Mouse (Mus musculus): Measurements from ENCODE around the gene Mlf2. TPM values are rescaled to one million over a fixed set of nuclear protein-coding genes. Genes with fewer than 3 reads are reported as not detected.

Mlf2 gene
- polyA plus RNA-seq, 1 experiment from 2014 or later: 407 TPM

GRCm38 (mm10) chr6:124913721-124914285 is 17.4 kb upstream of the Mlf2 start:
- 79% methylated on average over 14 of the region's 14 CpGs for WGBS
- H3K36me3 ChIP-seq: peaks cover 31% of the 10 kb centered on the region
- H3K27me3 ChIP-seq: peaks cover 26% of the 10 kb centered on the region
- ATAC-seq (ENCODE audit: insufficient number of reproducible peaks, insufficient read depth, low FRiP score, low TSS enrichment, low read depth): no peak
- H3K4me3 ChIP-seq (replicated peaks): no peak overlapping the region
- 0 out of 2 replicates have a peak overlapping the region, but pooled peaks have one; percentile 31 for H3K9ac ChIP-seq (replicated peaks)
- peak overlapping the region; percentile 41; the same call in 1 of the 2 replicates for H3K27ac ChIP-seq
- no peaks in the 10 kb centered on the region for H3K9me3 ChIP-seq
- H3K4me2 ChIP-seq: no peak overlapping the region
- H3K4me1 ChIP-seq (replicated peaks): peaks cover 51% of the 10 kb centered on the region

GRCm38 (mm10) chr6:124914511-124914910 is 16.7 kb upstream of the Mlf2 start:
- H3K36me3 ChIP-seq: peaks cover 31% of the 10 kb centered on the region
- 84% methylated on average over 7 of the region's 7 CpGs for WGBS
- peak overlapping the region; percentile 98 for H3K4me2 ChIP-seq
- H3K4me3 ChIP-seq (replicated peaks): peak overlapping the region; percentile 97; the same call in 1 of the 2 replicates
- no peak for ATAC-seq (ENCODE audit: insufficient number of reproducible peaks, insufficient read depth, low FRiP score, low TSS enrichment, low read depth)
- peaks cover 21% of the 10 kb centered on the region for H3K27me3 ChIP-seq
- 0 out of 2 replicates have a peak overlapping the region, but pooled peaks have one; percentile 100 for H3K9ac ChIP-seq (replicated peaks)
- no peaks in the 10 kb centered on the region for H3K9me3 ChIP-seq
- 0 out of 2 replicates have a peak overlapping the region, but pooled peaks have one; percentile 35 for H3K27ac ChIP-seq
- H3K4me1 ChIP-seq (replicated peaks): peaks cover 53% of the 10 kb centered on the region

- Histone ChIP-seq H3K9me3 (no peaks in the 10 kb centered on the region), H3K27me3 (peaks cover 13% of the 10 kb centered on the region; the same call in 1 of the 2 replicates), H3K36me3 (peaks cover 31% of the 10 kb centered on the region), H3K4me2 (peak overlapping the region; percentile 98), H3K4me3 (replicated peaks) (peak overlapping the region; percentile 97), H3K27ac (peak overlapping the region; percentile 100), H3K9ac (replicated peaks) (peak overlapping the region; percentile 100), H3K4me1 (replicated peaks) (peaks cover 49% of the 10 kb centered on the region)
- WGBS: 22% methylated on average over 22 of the region's 22 CpGs
- no peak for ATAC-seq (ENCODE audit: insufficient number of reproducible peaks, insufficient read depth, low FRiP score, low TSS enrichment, low read depth)
Observed at GRCm38 (mm10) chr6:124915160-124915941, 15.8 kb upstream of the Mlf2 start.

- H3K9me3 ChIP-seq: no peaks in the 10 kb centered on the region
- peak overlapping the region; percentile 98 for H3K4me2 ChIP-seq
- ATAC-seq (ENCODE audit: insufficient number of reproducible peaks, insufficient read depth, low FRiP score, low TSS enrichment, low read depth): no peak
- peak overlapping the region; percentile 97 for H3K4me3 ChIP-seq (replicated peaks)
- 7% methylated on average over 12 of the region's 12 CpGs for WGBS
- peak overlapping the region; percentile 100 for H3K27ac ChIP-seq
- peaks cover 55% of the 10 kb centered on the region for H3K4me1 ChIP-seq (replicated peaks)
- H3K36me3 ChIP-seq: peaks cover 31% of the 10 kb centered on the region
- peaks cover 5% of the 10 kb centered on the region; the same call in 1 of the 2 replicates for H3K27me3 ChIP-seq
- H3K9ac ChIP-seq (replicated peaks): peak overlapping the region; percentile 100
Observed at GRCm38 (mm10) chr6:124915942-124916694, 15.1 kb upstream of the Mlf2 start.

- Histone ChIP-seq H3K4me2 (peak overlapping the region; percentile 98), H3K9ac (replicated peaks) (peak overlapping the region; percentile 100), H3K36me3 (peaks cover 31% of the 10 kb centered on the region), H3K4me1 (replicated peaks) (peaks cover 57% of the 10 kb centered on the region), H3K9me3 (no peaks in the 10 kb centered on the region), H3K4me3 (replicated peaks) (peak overlapping the region; percentile 97), H3K27ac (peak overlapping the region; percentile 100), H3K27me3 (no peaks in the 10 kb centered on the region)
- WGBS: 2% methylated on average over 59 of the region's 67 CpGs
- no peak for ATAC-seq (ENCODE audit: insufficient number of reproducible peaks, insufficient read depth, low FRiP score, low TSS enrichment, low read depth)
Observed at GRCm38 (mm10) chr6:124916695-124917517, 14.3 kb upstream of the Mlf2 start.

- no peaks in the 10 kb centered on the region for H3K9me3 ChIP-seq
- H3K4me3 ChIP-seq (replicated peaks): peak overlapping the region; percentile 97
- peak overlapping the region; percentile 100 for H3K9ac ChIP-seq (replicated peaks)
- peaks cover 27% of the 10 kb centered on the region for H3K36me3 ChIP-seq
- H3K4me1 ChIP-seq (replicated peaks): peaks cover 59% of the 10 kb centered on the region
- no peaks in the 10 kb centered on the region for H3K27me3 ChIP-seq
- peak overlapping the region; percentile 100 for H3K27ac ChIP-seq
- WGBS: under 1% methylated on average over 65 of the region's 89 CpGs
- ATAC-seq (ENCODE audit: insufficient number of reproducible peaks, insufficient read depth, low FRiP score, low TSS enrichment, low read depth): peak; percentile 21
- peak overlapping the region; percentile 98 for H3K4me2 ChIP-seq
Observed at GRCm38 (mm10) chr6:124917518-124918330, 13.5 kb upstream of the Mlf2 start.

GRCm38 (mm10) chr6:124918331-124918690 is 12.9 kb upstream of the Mlf2 start:
- H3K27me3 ChIP-seq: no peaks in the 10 kb centered on the region
- peaks cover 59% of the 10 kb centered on the region for H3K4me1 ChIP-seq (replicated peaks)
- H3K27ac ChIP-seq: peak overlapping the region; percentile 100
- peak overlapping the region; percentile 100 for H3K9ac ChIP-seq (replicated peaks)
- peak overlapping the region; percentile 98 for H3K4me2 ChIP-seq
- H3K36me3 ChIP-seq: peaks cover 21% of the 10 kb centered on the region
- ATAC-seq (ENCODE audit: insufficient number of reproducible peaks, insufficient read depth, low FRiP score, low TSS enrichment, low read depth): no peak
- H3K9me3 ChIP-seq: no peaks in the 10 kb centered on the region
- WGBS: 8% methylated on average over 7 of the region's 7 CpGs
- peak overlapping the region; percentile 97 for H3K4me3 ChIP-seq (replicated peaks)

- ATAC-seq (ENCODE audit: insufficient number of reproducible peaks, insufficient read depth, low FRiP score, low TSS enrichment, low read depth): no peak
- H3K27me3 ChIP-seq: no peaks in the 10 kb centered on the region
- peak overlapping the region; percentile 100 for H3K27ac ChIP-seq
- H3K36me3 ChIP-seq: peaks cover 13% of the 10 kb centered on the region
- WGBS: 23% methylated on average over 13 of the region's 14 CpGs
- peak overlapping the region; percentile 98 for H3K4me2 ChIP-seq
- H3K9ac ChIP-seq (replicated peaks): 0 out of 2 replicates have a peak overlapping the region, but pooled peaks have one; percentile 100
- H3K4me1 ChIP-seq (replicated peaks): peaks cover 54% of the 10 kb centered on the region
- peak overlapping the region; percentile 97 for H3K4me3 ChIP-seq (replicated peaks)
- H3K9me3 ChIP-seq: no peaks in the 10 kb centered on the region
Observed at GRCm38 (mm10) chr6:124918890-124919627, 12.1 kb upstream of the Mlf2 start.

- peak; percentile 90 for ATAC-seq (ENCODE audit: insufficient number of reproducible peaks, insufficient read depth, low FRiP score, low TSS enrichment, low read depth)
- WGBS: 0% methylated on average over 13 of the region's 13 CpGs
- Histone ChIP-seq H3K36me3 (peaks cover 6% of the 10 kb centered on the region), H3K4me3 (replicated peaks) (peak within 1 kb of the TSS; percentile 97), H3K4me1 (replicated peaks) (peaks cover 47% of the 10 kb centered on the region), H3K27ac (peak within 1 kb of the TSS; percentile 100), H3K9ac (replicated peaks) (no peak within 1 kb of the TSS; the same call in 1 of the 2 replicates), H3K27me3 (no peaks in the 10 kb centered on the region), H3K4me2 (peak within 1 kb of the TSS; percentile 98), H3K9me3 (no peaks in the 10 kb centered on the region)
Observed at GRCm38 (mm10) chr6:124919695-124920317, 11.4 kb upstream of the Mlf2 start, which contains the start of gene Ptms. TSS of gene Ptms (minus strand) at chr6:124920103.

Data from limb, embryonic 12.5 days (tissue).